Mouse (Mus musculus): ENCODE results near the gene Cirbp.
A peak's percentile ranks its signal among the peaks of the same experiment; 100 is the strongest.
"Not testable (repeated sequence)": the region's sequence is repeated elsewhere in the genome, so short reads cannot be mapped to it uniquely, and the experiment has no call there.

Cirbp gene

DNA sequence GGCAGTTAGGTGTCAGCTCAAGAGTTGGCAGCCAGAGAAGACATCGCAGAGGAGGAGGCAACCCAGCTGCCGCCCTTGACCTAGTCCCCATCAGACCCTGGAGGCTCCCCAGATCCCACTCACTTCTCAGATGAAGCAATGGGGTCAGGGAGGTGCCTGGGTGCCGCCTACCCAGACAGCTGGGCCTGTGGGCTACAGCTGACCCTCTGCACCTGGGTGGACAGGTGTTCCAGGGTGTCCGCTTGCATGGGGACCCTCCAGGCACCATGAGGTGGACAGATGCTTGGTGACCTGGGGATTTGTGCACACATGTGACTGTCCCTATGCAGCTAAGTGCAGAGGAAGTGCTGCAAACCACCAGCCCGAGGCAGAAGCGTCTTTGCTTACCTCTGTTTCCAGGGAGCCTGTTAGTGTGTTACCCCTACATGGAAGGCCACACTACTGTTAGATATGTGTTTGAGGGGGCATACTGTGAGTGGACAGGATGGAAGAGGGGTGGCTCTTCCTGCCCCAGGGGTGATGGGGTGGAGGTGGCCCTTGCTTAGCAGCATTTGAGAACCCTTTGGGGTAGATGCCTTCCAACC is 3.0 kb upstream of the Cirbp start:
- no peak for DNase-seq (ENCODE audit: low spot score in 2 of 2)

DNA sequence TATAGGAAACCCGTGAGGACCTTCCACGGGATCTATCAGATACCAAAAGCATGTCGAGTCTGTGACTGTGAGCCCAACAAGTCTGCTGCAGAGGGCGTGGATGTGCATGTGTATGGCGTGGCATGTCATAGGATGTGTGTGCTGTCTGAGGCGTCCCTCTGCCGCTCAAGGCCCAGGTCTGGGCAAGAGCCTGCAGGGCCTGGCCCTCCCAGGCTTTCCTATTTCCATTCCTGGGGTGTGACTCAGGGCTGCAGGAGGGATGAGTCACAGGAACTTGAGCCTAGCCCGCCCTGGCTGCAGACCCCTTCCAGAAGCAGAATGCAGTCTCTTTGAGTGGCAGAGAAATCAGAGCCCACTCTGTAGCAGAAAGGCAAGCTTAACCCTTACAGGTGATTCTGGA is 2.1 kb upstream of the Cirbp start:
- DNase-seq (ENCODE audit: low spot score in 2 of 2) = no peak

DNA sequence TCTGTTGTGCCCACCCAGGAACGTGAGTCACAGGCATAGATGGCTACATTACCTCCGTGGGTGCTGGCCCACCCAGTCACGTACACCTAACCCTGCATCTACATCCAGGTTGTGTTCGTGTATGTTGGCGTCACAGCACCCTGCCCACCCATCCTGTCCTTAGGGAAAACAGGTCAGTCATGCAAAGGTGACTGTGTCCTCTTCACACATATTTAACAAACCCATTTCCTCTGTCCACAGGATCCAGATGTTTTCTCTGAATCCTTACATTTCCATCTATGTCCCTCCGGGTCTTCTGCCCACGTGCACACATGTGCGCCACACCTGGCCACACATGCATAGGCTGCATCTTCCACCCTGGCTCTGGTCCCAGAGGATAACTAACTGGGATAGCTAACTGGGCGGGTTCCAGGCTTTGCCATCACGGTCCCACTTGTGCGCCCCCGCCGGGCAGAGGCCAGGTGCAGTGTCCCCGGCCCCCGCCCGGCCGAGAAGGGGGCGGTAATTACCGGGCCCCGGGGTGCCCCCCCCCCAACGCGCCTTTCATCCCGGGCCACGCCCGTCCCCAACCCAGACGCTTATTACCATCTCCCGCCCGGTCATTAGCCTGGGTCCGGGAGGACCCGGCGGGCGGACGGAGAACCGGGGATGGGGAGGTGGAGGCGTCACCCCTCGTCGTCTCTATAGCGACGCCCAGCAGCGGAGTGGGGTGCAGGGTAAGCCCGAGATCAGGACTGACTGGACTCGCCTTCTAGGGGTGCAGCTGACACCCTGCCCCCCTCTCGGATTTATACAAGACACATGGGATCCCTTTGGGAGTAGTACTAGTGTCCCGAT is 1.4 kb upstream of the Cirbp start:
- DNase-seq (ENCODE audit: low spot score in 2 of 2) = no peak

DNA sequence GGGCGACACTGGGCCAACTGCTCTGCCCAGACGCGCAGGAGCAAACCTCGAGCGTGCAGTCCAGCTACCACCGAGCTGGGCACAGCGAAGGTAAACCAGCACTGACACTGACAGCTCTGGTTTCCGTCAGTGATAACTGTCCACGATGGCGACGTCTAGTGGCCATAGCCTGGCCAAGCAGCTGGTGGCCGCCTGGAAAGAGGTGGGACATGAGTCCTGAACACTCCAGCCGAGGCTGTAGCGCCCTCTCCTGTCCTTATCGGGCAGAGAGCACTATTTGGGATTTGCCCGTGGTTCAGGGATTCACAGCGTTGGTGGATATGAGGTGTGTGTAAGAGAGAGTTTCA is 814 bp upstream of the Cirbp start:
- peak; percentile 94 to 98 for DNase-seq (ENCODE audit: low spot score in 2 of 2)

DNA sequence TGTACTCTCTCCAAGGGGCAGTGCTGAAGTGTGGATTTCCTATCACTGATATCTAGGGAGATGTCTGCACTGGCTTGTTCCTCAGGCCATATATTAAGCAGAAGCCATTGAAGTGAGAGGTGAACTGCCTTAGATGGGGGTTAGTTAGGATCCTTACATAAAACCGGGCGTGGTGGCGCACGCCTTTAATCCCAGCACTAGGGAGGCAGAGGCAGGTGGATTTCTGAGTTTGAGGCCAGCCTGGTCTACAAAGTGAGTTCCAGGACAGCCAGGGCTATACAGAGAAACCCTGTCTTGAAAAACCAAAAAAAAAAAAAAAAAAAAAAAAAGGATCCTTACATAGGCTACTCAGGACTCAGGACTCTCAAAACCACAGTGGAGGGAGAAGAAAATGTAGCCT is 351 bp downstream of the Cirbp start:
- DNase-seq (ENCODE audit: low spot score in 2 of 2) = not testable (repeated sequence)

DNA sequence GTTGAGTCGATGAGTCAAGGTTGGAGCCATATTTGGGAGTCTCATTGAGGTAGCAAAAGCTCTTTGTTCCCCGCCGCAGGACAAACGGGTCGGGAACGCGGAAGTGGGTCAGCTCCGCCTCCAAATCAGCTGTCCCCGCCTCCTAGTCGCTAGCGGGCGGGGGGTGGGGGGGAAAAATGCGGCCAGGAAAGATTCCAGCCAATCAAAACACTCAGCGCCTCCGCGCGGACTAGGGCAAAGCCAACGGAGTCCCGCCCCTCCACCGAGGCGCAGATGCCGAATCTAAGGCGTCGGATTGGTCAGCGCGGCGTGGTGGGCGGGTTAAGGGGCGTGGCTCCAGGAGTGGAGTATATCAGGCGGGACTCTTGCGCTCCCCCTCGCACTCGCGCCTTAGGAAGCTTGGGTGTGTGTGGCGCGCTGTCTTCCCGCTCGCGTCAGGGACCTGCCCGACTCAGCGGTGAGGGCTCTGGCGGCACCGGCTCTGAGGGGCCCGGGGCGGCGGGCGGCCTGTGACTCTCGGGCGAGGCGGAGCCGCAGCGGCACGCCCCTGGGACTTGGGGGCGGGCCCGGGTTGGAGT is 1.8 kb downstream of the Cirbp start:
- peak; percentile 98 to 99 for DNase-seq (ENCODE audit: low spot score in 2 of 2)

- DNase-seq (ENCODE audit: low spot score in 2 of 2) = peak; percentile 85 to 89
Measured at GRCm38 (mm10) chr10:80168038-80168661, 2.4 kb downstream of the Cirbp start.

DNA sequence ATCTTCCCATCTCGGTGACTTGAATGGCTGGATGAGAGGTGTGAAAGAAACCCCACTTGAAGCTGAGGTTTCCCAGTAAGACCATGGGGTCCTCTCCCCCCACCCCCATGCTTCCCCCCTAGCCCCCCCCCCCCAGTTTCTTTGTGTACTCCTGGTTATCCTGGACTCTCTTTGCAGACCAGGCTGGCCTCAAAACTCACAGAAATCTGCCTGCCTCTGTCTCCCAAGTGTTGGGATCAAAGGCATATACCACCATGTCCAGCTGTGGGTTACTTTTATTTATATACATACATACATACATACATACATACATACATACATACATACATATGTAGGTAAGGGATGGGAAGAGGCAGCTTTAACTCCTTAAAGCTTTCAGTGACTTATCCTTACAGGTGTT is 3.3 kb downstream of the Cirbp start:
- DNase-seq (ENCODE audit: low spot score in 2 of 2) = no peak

- no peak for DNase-seq (ENCODE audit: low spot score in 2 of 2)
Measured at GRCm38 (mm10) chr10:80169651-80170050, 3.9 kb downstream of the Cirbp start.

DNA sequence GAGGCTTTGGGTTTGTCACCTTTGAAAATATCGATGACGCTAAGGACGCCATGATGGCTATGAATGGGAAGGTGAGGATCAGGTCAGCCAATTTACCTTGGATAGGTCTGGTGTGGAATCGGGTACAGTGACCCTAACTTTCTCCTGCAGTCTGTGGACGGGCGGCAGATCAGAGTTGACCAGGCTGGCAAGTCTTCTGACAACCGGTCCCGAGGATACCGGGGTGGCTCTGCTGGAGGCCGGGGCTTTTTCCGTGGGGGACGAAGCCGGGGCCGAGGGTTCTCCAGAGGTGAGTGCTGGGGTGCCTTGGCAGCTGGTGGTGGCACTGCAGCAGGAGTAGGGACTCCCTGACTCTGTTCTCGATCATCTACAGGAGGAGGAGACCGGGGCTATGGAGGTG is 4.3 kb downstream of the Cirbp start:
- no peak for DNase-seq (ENCODE audit: low spot score in 2 of 2)

- DNase-seq (ENCODE audit: low spot score in 2 of 2) = no peak
Measured at GRCm38 (mm10) chr10:80170601-80171021, 4.8 kb downstream of the Cirbp start.

- DNase-seq (ENCODE audit: low spot score in 2 of 2) = no peak
Measured at GRCm38 (mm10) chr10:80171252-80171651, 5.5 kb downstream of the Cirbp start.

GRCm38 (mm10) chr10:80171760-80172526 is 6.2 kb downstream of the Cirbp start:
- DNase-seq (ENCODE audit: low spot score in 2 of 2) = no peak

DNA sequence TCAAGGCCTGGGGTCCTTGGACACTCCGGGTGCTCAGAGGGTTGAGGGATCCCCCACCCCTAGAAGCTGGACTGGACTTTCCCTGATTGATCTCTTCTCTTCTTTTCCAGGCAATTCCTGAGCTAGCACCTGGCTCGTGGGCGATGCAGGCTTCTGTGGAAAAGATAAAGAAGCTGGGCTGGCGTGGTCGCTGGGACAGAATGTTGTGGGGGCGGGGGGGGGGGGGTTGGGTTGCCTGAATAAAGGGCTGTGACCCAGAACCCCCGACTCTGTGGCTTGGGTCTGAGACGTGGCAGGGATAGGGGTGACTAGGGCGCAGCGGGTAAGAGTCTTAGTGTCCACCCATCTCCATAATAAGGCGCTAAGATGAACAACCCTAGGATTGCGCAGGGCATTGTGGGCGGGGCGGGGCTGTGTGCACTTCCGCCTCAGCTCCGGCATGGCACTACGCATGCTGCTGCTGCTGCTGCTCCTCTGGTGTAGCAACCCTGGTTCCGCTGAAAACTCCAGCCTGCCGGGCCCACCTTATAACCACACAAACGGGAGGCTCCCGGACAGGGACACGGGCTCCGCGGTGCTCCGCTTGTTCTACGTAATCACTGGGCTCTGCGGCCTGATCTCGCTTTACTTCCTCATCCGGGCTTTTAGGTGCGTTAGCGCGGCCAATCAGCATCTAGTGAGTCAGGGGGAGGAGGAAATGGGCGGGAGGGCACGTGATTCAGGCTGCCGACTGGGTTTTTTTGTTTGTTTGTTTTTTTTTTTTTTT is 6.9 kb downstream of the Cirbp start, which contains the start of gene 1600002K03Rik:
Gene 1600002K03Rik (plus strand): TSS at position 418 of the 766 bp plus-strand sequence.
- DNase-seq (ENCODE audit: low spot score in 2 of 2) = peak; percentile 80 to 83

DNA sequence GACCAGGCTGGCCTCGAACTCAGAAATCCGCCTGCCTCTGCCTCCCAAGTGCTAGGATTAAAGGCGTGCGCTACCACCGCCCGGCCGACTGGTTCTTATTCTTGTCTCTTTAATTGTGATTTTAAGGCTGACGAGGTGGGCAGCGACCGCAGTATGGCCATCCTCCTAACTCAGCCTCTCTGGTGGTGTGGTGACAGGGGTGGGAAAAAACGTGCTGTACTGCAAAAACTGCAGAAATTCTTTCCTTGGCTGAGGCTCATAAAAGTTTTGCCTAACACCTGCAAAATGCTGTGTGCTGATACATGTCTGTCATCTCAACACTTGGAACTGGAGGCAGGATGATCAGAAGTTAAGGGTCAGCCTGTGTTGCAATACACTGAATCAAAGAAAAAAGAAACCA is 7.6 kb downstream of the Cirbp start:
- DNase-seq (ENCODE audit: low spot score in 2 of 2) = no peak

DNA sequence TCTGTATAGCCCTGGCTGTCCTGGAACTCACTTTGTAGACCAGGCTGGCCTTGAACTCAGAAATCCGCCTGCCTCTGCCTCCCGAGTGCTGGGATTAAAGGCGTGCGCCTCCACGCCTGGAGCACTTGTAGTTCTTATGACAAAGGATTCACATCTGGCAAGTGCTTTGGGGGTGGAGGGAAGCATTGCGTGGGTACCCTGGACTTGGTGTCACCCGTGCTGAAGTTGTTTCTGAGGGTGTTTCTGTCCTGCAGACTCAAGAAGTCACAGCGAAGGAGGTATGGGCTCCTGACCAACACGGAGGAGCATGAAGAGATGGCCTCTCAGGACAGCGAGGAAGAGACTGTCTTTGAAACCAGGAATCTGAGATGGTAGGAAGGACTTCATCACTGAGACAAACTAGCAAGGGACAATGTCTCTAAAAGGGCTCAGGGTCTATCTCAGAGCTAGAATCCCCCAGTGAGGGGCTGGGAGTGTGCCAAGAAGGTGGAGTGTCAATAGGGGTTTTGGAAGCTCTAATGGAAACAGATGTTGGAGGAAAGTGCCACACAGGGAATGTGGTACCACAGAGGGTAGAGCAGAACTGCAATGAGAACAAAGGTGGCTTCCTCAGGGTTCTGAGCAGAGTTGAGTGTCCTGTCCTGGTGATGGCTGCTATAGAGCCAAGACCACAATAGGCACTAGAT is 8.3 kb downstream of the Cirbp start:
- DNase-seq (ENCODE audit: low spot score in 2 of 2) = no peak

DNA sequence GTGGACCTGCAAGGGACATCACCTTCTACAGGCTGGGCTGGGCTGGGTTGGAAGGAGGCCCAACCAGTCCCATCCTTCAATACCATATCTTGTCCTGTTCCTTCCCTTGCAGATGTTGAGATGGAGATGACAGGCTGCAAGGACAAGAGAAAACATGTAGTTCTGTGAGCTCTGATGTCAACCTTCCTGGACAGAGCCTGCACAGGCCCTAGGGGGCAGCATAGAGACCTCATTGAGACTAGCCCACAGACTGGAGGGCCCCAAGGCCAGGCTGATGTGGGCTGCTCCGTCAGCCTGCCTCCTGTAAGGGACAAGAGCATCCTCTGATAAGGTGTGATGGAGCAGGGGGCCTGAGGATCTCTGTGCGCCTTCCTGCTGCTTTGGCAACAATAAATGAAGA is 8.9 kb downstream of the Cirbp start:
- DNase-seq (ENCODE audit: low spot score in 2 of 2) = no peak

- DNase-seq (ENCODE audit: low spot score in 2 of 2) = no peak
Measured at GRCm38 (mm10) chr10:80175536-80176269, 9.9 kb downstream of the Cirbp start.

DNA sequence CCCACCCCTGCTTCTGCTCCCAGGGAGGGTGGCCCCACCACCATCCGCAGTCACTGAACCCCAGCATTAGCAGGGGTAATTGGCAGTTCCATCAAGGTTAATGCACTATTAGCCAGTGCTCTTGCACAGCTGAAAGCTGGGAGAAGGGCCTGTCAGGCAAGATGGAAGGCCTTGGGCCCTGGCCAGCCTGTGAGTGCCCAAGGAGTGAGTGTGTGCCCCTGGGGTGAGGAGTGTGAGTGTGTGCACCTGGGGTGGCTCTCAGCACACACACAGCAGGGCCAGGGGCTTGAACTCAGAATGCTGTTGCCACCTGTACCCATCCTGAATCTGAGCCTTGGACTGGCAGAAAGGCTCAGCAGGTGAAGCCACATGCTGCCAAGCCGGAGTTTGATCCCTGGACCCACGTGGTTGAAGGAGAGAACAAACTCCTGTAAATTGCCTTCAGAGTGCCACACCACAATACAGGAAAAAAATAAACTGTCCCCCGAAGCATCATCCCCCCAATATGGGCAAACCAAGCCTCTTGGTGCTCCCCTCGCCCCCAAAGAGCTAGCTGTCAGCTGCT is 10.6 kb downstream of the Cirbp start:
- no peak for DNase-seq (ENCODE audit: low spot score in 2 of 2)
